Mouse (Mus musculus) left cerebral cortex, adult 9 months (tissue): Measurements from ENCODE around the gene AC124108.1.

Experiments
- DNase-seq, 2 experiments: peaks; one replicate each; pipeline ENCODE4 v3.0.0; 2022; ENCODE audit warnings: low spot score in 2 of 2

AC124108.1 gene

DNA sequence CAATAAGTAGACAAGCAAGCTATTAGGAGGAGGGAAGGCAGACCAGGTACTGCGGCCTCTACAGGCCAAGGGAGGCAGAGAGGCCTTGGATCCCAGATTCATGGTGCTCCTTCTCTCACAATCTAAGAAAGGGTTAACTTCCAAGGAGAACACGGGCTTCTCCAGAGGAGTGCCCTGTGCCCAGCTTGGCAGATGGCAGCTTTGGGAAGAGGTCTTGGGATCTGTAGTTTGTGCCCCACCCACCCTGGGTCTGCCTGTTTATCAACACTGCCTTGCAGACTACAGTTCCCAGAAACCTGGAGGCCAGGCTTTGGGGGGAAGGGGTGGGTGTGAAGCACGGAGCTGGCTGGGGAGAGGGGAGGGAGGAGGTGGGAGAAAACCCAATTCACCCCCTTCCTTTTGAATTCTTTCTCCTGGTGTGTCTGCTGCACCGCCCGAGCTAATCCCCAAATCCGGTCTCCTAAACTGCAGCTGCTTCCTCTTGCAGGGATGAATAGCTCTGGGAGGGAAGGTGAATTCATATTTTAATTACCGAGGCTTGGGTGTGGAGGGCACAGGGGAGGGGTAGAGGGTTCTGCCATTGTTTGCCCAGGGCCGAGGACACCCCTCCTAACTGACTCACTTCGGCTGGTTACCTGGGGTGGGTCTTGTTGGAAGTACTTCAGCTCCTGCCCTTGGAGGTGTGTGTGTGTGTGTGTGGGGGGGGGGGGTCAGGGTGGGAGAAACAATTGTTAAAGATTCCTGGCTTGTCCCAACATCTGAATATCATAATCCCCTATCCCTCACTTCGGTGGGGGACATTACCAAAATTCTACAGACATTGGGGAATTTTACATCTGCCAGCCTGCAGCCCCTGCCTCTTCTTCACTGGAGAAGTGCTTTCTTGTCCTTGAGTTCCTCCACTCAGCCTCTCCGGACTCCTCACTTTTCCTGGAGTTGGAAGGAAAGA is 9.6 kb downstream of the AC124108.1 start:
- DNase-seq, result peak; percentile 78 to 87

DNA sequence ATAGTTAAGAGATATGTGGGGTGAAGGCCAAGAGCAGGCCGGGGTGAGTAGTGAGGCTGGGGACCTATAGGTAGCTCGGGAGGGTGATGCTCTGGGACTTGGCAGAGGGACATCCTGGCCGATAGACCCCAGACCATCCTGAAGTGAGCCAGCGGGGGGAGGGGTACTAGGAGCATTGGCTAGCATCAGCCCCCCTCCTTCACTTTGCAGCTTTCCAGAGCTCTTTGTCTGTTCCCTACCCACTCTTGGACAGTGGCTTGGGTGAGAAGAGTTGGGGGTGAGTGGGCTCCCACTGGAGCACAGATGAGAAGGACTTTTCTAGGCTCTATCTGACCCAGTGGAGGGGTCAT is 10.2 kb downstream of the AC124108.1 start:
- no peak for DNase-seq

DNA sequence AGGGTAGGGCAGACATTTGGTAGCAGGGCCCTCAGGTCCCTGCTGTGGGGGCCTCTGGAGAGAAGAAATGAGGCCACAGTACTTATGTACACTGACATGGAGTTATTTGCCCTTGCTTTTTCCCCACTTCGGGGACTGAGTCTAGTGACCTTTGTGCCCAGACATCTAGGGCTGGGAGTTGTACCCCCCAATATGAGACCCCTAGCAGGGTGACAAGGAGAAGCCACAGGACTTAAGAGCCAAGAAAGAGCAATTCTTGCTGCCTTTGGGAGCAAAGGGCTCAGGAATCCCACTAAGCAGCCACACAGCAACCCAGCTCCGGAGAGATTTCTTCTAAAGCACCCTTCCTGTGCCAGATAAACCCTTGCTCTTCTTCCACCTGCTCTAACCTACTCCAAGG is 10.7 kb downstream of the AC124108.1 start:
- DNase-seq, result no peak

DNA sequence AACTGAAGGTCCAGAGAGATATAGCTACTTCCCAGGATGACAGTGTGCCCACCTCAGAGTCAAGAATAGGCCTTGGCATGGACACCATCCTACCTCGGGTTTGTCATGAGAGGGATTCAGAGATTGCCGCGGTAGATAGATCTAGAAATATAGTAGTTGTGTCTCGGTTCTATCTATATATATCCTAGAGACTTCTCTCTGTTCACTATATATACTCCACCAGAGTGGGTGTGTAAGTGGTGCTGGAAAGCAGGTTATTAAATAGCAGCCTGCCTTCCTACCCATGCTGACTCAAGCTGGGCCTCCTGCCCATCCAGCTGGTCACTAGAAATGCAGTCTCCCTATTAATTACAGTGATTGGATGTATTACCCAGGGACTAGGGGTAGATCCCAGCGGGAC is 11.5 kb downstream of the AC124108.1 start:
- DNase-seq, result peak; percentile 61 to 66

DNA sequence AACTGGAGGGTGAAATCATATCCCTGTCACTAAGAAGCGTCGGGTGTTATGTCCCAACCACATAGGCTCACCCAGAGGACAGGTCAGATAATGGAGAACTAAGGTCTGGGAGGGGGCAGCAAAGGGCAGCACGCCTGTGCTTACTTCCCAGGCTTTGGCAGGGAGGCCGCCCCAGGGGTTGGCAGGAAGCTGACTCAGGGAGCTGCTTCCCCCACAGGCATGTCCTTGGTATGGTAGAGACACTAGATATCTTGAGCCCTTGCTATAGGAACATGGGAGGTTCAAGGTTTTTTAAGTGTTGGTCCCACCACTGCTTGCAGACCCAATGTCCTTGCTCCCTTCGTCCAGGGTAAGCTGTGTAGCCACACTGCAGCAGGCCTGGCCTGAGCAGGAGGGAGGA is 14.7 kb downstream of the AC124108.1 start:
- DNase-seq, result no peak

DNA sequence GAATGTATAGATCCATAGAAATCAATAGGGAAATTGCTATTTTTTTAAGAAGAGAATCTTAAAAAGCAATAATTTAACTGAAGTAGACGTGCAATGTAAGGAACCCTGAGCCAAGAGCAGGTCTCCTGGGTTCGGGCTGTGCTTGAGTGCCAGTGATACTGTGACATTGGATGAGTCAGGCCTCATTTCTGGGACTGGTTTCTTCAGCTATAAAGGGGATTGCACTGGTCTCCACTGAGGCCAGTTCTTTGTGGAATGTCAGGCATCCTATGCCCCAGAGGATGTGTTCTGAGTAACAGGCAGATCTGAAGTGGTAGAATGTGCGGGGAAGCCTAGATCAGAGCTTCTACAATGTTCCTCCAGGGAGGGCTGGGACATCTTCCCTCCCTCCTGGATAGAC is 15.6 kb downstream of the AC124108.1 start:
- no peak for DNase-seq

DNA sequence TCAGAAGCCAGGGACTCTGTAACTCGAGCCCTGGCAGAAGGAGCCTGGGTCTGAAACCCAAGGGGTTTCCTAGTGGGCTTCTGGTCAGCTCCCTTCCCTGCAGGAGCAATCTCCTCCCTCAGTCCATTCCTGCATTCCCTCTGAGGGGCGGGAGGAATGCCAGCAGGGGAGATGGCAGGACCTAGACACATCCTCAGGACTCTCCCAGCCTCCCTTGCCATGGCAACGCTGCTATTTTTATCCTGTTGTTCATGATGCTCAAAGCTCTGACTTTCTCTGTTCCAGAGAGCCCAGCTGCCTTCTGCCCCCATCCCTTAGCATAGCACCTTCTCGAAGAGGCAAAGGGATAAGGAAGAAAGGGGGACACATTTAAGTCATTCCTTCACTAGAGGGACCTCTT is 16.9 kb downstream of the AC124108.1 start:
- DNase-seq, result peak; percentile 74 to 79

DNA sequence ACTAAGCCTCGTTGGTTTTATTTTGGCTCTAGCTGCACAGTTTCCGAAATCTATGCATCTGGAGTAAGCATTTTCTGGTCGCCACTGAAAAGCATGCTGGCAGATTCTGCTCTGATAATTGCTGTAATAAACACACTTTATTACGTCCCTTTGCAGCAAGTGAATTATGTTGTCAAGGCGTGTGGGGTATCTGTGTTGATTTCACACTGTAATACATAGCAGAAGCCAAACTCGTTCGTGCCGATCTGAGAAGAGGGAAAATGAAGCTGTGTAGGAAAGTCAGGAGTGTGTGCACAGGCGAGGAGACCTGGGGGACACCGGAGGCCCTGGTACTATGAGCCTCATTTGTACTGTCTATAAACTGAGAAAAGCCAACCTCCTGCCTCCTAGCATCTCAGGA is 18.1 kb downstream of the AC124108.1 start:
- no peak for DNase-seq

DNA sequence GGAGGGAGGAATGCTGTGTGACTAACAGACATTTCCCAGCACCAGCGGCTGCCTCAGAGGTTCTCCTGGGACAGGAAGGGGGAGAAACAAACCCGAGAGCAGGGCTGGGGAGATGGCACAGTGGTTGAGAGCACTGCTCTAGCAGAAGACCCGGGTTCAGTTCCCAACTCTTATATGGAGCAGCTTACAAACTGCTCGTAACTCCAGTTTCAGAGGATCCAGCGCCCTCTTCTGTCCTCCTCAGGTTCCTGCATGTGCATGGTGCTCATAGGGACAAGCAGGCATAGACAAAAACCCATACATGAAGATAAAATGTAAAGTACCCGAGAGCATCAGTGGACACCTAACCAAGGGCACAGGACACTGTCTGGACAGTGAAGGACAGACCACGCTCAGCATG is 19.7 kb downstream of the AC124108.1 start:
- no peak for DNase-seq

DNA sequence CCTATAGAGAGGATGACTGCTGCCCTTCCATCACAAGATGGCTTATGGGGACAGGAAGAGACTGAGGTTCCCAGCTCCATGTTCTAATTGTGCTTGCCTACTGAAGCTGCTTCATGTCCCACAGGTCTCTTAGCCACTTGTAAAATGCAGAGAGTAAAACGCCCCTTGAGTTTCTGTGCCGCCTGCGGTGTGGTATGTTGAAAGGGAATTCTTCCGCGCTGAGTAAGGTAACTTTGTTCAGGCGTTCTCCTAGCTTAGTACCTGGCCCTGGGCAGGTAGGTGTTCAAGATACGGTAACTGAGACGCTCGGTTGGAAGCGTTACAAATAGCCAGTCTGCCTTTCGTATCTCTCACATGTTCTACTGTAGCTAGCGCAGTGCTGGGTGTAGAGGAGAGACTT is 20.4 kb downstream of the AC124108.1 start:
- no peak for DNase-seq

DNA sequence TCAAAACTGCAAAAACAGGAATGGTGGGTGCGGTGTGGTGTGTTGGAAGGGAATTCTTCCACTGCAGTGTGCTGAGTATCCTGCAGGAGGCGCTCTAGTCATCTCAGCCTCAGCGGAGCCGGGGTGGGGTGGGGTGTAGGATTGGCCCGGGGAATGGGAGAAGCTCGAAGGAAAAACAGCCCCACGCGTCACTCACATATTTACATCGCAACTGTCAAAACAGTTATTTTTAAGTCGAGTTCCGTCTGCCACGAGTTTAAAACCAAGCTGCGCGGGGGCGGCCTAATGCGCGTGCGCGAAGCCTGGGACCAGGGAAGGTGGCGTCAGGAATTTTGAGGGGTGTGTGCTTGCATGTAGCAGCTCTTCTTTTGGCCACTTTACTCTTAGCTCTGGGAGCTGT is 21.0 kb downstream of the AC124108.1 start:
- DNase-seq, result peak; percentile 72 to 92

DNA sequence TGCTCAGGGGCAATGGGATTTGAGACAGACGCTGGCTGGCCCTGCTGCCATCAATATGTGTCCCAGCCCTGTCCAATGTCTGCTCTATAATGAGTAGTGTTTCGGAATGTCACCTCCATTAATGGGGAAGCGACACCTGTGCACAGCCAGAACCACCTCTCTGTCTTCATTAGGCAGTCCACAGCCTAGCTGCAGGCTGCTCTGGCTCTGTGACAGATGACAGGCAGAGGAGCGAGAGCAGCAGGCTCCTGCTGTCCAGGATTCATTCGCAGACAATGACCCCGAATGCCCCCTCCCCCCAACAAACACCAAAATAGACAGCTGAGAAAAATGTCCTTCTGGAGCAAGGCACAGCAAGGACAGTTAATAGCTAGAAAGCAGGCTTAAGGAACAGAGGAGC is 21.8 kb downstream of the AC124108.1 start:
- no peak for DNase-seq

DNA sequence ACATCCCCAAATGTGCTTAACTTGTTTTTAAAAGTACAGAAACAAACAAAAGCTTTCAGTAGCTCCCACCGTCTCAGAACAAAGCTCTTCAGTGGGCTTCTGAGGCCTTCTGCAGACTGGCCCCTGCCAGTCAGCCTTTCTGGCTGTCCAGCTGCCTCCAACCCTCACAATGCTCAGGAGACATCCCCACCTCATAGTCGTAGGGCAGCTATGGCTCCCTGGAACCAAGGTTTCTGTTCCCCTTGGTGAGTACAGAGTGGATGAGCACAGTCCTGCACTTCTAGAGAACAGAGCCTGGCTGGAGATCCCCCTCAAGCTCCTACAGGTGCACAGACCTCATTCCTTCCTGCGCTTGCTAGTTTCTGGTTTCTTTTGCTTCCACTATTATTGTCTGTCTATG is 25.0 kb downstream of the AC124108.1 start:
- DNase-seq, result no peak

DNA sequence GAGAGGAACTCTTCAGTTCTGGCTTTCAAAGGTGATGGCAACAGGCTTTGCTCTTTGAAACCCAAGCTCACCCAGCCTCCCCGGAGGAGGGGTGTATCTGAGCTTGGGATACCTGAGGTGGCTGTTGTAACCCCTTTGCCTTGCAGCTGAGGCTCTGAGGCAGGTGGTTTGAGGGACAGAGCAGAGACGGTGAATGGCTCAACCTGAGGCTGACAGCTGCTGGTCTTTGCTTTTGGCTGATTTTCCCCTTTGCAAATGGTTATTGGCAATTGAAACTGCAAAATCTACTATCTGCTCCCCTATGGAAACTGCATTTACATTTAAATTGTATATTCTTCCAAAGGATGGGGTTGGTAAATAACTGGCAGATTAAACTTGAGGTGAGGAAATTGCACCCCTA is 30.4 kb downstream of the AC124108.1 start:
- DNase-seq, result no peak

DNA sequence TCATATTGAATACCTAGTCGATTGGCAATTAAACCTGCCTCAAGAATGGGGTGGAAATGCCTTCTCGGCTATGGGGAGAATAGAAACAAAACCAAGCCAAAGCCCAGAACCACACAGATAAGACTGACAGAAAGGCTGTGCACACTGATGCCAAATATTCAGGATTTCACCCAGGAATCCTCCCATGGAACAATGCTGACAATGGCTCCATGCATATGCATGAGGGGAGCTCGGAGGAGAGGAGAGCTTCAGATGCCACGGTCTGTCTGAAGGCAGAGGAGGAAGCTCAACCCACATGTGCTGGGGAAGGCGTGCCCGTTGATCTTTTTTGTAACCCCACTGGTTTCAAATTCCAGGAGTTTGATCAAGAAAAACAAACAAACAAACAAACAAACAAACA is 30.9 kb downstream of the AC124108.1 start:
- no peak for DNase-seq

DNA sequence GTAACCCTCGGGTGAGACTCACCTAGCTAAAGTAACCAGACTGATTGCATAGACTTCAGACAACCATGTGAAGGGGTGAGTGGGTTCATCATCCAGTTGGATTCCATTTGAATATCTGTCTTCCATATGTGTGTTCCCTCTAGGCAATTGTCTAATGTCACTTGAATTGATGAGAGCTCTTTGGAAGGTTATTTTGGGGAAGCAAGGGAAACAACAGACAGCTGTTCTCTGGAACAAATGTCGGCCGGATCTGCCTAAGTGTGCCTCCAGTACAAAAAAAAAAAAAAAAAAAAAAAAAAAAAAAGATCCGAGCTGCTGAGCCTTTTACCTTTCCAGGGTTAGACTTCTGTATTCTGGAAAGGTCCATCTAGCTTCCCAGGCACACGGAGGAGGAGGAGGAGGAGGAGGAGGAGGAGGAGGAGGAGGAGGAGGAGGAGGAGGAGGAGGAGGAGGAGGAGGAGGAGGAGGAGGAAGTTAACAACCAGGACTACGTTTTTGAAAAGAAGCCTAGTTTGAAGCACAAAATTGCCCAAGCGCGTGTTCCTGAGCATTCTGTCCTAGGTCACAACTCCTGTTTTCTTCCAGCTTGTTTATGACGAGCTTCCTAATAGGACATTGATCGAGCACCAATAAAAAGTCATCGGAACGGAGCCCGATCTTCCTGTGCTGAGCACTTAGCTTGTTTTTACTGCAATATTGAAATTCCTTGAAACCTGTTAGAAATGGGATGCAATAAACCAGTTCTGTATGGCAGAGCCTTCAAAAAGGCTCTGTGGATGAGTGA is 35.2 kb downstream of the AC124108.1 start:
- DNase-seq, result no peak

DNA sequence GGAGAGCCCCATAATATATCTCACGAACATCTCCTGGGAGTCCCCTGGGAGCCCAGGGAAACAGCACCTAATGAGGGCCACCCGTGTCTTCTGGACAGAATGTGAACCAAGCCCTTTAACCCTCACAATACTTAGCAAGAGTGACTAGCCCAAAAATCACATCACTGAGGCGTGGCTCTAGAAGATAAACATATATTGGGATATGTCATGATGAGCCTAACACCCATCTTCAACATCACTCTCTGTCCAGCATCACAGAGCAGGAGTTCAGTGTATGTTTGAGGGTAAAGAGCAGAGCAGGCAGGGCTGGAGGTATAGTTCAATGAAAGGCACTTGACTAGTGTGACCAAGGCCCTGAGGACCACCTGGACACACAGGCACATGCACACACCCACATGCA is 38.4 kb downstream of the AC124108.1 start, which contains the start of gene Gm10188:
Gene Gm10188, minus strand, starts transcription at position 101 of the 400 bp plus-strand sequence.
- no peak for DNase-seq

DNA sequence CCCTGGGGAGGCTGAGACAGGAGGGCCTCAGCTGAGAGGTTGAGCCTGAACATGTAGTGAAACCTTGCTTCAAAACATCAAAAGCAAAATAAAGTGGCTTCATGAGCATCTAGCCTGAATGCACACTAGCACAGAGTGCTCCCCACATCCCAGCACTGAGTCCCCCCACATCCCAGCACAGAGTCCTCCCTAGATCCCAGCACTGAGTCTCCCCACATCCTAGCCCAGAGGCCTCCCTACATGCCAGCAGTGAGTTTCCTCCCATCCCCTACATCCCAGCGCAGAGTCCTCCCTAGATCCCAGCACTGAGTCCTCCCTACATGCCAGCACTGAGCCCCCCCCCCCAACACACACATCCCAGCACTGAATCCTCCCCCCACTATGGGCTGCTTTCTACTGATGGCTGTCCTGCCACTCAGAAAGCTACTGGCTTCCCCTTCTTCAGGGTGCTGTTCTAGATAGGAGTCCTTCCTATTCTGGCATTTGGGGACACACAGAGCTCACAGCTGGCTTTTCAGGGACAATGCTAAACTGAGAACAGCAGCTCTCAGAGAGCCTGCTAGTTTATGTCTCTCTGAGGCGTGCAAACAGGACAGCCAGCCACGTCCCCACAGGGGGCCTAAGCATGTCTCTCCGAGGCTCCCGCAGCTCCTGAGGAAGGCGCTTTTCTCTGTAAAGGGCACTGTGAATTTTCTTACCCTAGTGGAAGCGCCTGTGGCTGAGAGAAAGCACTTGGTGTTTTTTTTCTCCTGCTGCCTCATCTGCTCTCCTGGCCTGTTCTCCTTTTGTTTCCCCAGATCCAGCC is 40.4 kb downstream of the AC124108.1 start:
- DNase-seq, result no peak

DNA sequence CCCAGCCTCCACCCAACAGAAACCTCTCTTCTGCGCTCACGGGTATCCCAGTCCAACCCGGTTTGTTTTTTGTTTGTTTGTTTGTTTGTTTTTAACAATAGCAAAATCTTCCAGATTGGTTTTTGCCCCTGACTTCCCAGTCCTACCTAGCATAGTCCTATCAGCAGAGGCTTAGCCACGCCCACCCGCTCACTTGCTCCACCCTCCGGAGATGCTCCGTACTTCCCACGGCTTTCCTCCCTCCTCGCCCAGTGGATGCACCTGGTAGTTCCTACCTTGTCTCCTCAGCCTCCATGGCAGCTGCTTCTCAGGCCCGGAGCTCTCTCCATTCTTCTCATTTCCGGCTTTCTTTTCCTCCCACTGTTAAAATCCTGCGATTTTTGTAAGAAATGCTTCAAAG is 42.3 kb downstream of the AC124108.1 start:
- DNase-seq, result no peak

DNA sequence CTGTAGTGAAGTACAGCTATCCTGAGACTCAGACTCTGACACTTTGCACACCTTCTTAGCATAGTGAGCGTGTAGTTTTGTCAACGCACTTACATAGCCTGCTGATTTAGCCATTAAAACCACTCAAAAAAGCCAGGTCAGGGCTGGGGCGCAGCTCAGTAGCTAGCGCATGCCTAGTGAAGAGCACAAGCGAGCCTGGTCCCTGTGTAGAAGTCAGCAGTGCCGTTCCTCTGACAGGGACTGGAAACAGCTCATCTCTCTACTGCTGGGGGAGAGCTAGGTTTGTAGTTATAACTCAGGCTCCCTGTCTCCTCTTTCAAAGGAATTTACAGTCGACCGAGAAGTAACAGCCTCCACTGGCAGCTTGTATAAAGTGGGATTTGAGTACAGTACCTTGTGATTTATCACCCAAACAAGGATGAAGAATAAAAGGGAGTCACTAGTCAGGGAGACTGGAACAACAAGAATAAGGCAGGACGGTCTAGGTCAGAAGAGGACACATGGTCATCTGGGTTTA is 43.6 kb downstream of the AC124108.1 start:
- DNase-seq, result no peak

DNA sequence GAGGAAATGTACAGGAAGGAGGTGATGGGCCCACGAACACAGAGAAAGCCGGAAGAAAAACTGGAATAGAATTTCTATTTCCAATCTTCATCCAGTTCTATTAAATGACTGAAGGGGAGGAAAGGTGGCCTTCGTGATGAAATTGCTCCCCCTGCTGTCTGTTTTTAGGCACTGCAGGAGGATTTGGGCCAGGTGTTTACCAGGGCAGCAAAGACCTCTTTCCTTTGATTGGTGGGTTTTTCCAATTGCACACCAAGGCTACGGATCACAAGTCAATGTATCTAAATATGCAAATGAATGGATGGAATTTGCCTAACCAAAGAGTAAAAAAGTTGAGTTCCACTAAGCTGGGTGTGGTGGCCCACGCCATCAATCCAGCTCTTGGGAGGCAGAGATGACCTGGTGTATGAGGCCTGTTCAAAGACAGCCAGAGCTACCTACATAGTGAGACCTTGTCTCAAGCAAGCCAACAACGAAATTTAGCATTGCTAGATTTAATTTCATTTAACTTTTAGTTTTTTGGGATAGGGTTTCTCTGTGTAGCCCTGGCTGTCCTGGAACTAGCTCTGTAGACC is 46.4 kb downstream of the AC124108.1 start:
- DNase-seq, result peak in 1 of 2 experiments; percentile 69
